Mouse (Mus musculus) forebrain, postnatal 0 days (tissue): ENCODE data around the gene Gas6. TPM values are rescaled to one million over a fixed set of nuclear protein-coding genes. Genes with fewer than 3 reads are reported as not detected.

ENCODE experiments used
- ATAC-seq: fragments of 200-750 bp; cut with Nextera tagmentation; 2 replicates; pipeline ENCODE4 v1.8.0; 2017; ENCODE audit warnings: mild to moderate bottlenecking, moderate library complexity
- DNase-seq: peaks from one replicate; pipeline ENCODE4 v3.0.0-alpha.2; 2015
- H3K27ac ChIP-seq: fragments of 300-500 bp; sonication (generic); 2 replicates; pipeline ENCODE4 v1.5.1; 2014; ENCODE audit warnings: low read depth, mild to moderate bottlenecking, antibody characterized with exemption, low read length, moderate library complexity, mixed read lengths
- H3K27me3 ChIP-seq: fragments of 300-500 bp; sonication (generic); 2 replicates; pipeline ENCODE4 v1.6.1; 2014; ENCODE audit warnings: mild to moderate bottlenecking, low read length, mixed read lengths; ENCODE audit not compliant: insufficient read depth
- H3K36me3 ChIP-seq: fragments of 300-500 bp; sonication (generic); 2 replicates; pipeline ENCODE4 v1.6.1; 2014; ENCODE audit warnings: mild to moderate bottlenecking, moderate library complexity; ENCODE audit not compliant: insufficient read depth
- H3K4me1 ChIP-seq: fragments of 300-500 bp; sonication (generic); 2 replicates; pipeline ENCODE4 v1.6.1; 2014; ENCODE audit warnings: antibody characterized with exemption; ENCODE audit not compliant: insufficient read depth
- H3K4me2 ChIP-seq: fragments of 300-500 bp; sonication (generic); 2 replicates; pipeline ENCODE4 v1.6.1; 2014; ENCODE audit warnings: low read depth, mild to moderate bottlenecking, moderate library complexity
- H3K4me3 ChIP-seq: fragments of 300-500 bp; sonication (generic); 2 replicates; pipeline ENCODE4 v1.5.1; 2014; ENCODE audit warnings: low read depth, low read length, mixed read lengths
- H3K9ac ChIP-seq: fragments of 300-500 bp; sonication (generic); 2 replicates; pipeline ENCODE4 v1.6.1; 2014; ENCODE audit warnings: mild to moderate bottlenecking
- H3K9me3 ChIP-seq: fragments of 300-500 bp; sonication (generic); 2 replicates; pipeline ENCODE4 v1.6.1; 2016; ENCODE audit warnings: low read length
- CTCF ChIP-seq: sonication (generic); IDR thresholded peaks from 2 replicates; pipeline ENCODE4 v1.5.1; 2016; ENCODE audit warnings: antibody characterized with exemption, control low read depth, low read depth
- WGBS: fragments of 180-500 bp; shearing (Covaris S2); extraction: QIAGEN DNeasy Blood & Tissue Kit; methylation state at CpG from one replicate; pipeline ENCODE4 v1.1.7; 2014; 5-methylcytosine and 5-hydroxymethylcytosine counted together
- polyA plus RNA-seq: library from polyadenylated mRNA; unstranded; fragments of >200 nt; fragmentation: Nextera tagmentation; extraction: Ambion mirVana; gene quantifications from 2 replicates; pipeline ENCODE4 v1.2.1, GENCODE M21; 2015
- total RNA-seq: library from RNA; depleted of rRNA; stranded (reverse); fragments of >200 nt; gene quantifications from 2 replicates; pipeline ENCODE4 v1.2.3, GENCODE M21; 2014; rRNA removed

The Gas6 gene
- total and polyA plus RNA-seq, 2 experiments from 2014 or later = 57.0 to 65.7 TPM

DNA sequence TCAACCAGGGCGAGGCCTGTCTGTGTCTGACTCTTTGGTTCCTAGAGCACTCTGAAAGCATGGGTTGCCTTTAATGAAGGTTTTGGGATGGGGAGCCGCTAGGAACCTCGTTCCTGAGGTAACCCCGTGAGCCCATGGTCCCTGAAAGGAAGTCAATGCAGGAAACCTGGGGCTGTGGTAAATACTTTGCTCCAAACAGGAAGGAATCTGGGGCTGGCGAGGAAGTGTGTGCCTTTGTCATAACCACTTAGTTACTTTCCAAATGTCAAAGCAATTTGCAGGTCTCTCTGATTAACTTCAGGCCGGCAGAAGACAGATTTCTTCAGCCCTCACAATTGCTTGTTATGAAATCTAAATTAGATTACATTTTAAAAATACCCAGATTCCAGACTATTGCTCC is 66.9 kb downstream of the Gas6 start:
- Histone ChIP-seq H3K36me3 (no peaks in the 10 kb centered on the region), H3K27ac (no peak overlapping the region), H3K27me3 (no peaks in the 10 kb centered on the region), H3K9ac (no peak overlapping the region), H3K4me1 (no peaks in the 10 kb centered on the region), H3K4me2 (no peak overlapping the region), H3K9me3 (no peaks in the 10 kb centered on the region), H3K4me3 (no peak overlapping the region)
- no peak for TF ChIP-seq CTCF
- 75% methylated on average over 6 of the region's 6 CpGs for WGBS
- DNase-seq (no peak), ATAC-seq (no peak)

DNA sequence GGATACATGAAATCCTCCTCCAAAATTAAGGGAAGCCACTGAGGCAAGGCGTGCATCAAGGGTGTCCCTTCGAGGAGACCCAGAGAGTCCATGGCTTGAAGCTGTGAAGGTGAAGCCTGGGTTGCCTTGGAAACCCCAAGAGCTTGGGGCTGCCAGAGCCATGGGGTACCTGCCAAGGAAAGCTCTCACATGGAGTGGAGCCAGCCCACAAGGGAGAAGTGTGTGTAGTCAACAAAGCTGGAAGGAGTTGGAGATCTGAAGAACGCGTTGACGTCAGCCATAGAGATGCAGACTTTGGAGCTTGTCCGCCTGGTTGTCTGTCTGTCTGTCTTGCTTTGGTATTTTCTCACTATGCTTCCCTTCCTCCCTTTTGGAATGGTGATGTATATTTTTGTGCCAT is 73.3 kb downstream of the Gas6 start:
- Histone ChIP-seq H3K4me2 (no peak overlapping the region), H3K4me3 (no peak overlapping the region), H3K9ac (no peak overlapping the region), H3K9me3 (no peaks in the 10 kb centered on the region), H3K27ac (no peak overlapping the region), H3K27me3 (no peaks in the 10 kb centered on the region), H3K36me3 (no peaks in the 10 kb centered on the region), H3K4me1 (no peaks in the 10 kb centered on the region)
- DNase-seq (peak; percentile 41), ATAC-seq (peak; percentile 62; the same call in 1 of the 2 replicates)
- WGBS = 74% methylated on average over 6 of the region's 6 CpGs
- no peak for TF ChIP-seq CTCF

DNA sequence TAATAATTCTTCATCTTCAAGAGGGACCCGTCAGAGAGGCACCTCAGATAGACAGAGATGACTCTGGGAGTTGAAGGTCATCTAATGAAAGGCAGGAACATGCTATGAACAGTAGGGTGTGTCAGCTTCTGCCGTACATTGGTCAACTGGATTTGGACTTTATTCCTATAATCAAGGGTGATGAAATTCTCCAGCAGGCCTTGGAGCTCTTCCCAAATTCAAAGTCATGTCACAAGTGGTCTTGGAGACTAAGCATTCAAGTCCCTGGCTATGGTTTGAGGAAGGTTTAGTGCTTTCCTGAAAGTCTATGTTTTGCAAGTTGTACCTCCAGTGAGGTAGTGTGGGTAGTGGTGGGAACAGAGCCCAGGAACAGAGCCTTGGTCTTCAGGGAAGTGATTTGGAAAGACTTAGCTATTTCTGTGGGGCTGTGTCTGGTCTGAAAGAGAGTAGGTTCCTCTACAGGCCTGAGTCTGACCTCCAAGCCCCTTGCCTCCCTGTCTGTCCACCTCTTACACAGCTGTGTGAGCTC is 75.1 kb downstream of the Gas6 start:
- WGBS = 80% methylated on average over 2 of the region's 2 CpGs
- Histone ChIP-seq H3K9me3 (no peaks in the 10 kb centered on the region), H3K27me3 (no peaks in the 10 kb centered on the region), H3K9ac (no peak overlapping the region), H3K4me1 (no peaks in the 10 kb centered on the region), H3K36me3 (no peaks in the 10 kb centered on the region), H3K4me3 (no peak overlapping the region), H3K27ac (no peak overlapping the region), H3K4me2 (no peak overlapping the region)
- no peak for TF ChIP-seq CTCF
- no peak for DNase-seq
- ATAC-seq = no peak

DNA sequence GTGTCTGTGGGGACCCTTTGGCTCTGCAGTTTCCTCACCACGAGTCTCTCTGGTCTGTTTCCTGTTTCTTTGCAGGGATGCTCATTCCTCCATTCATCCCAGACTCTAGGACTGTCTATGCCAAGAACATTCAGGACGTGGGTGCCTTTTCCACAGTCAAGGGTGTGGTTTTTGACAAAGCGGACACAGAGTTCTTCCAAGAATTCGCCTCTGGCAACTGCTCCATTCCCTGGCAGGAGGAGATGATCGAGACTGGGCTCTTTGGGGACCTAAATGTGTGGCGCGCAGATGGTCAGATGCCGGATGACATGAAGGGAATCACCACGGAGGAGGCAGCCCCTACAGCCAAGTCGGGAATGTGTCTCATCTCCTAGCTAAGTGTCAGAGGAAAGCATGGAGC is 78.4 kb downstream of the Gas6 start:
- TF ChIP-seq CTCF = no peak
- no peaks in the 10 kb centered on the region for H3K27me3 ChIP-seq
- no peak for ATAC-seq
- no peak overlapping the region for H3K27ac ChIP-seq
- H3K9me3 ChIP-seq = no peaks in the 10 kb centered on the region
- H3K9ac ChIP-seq = no peak overlapping the region
- 75% methylated on average over 10 of the region's 10 CpGs for WGBS
- no peak for DNase-seq
- no peaks in the 10 kb centered on the region for H3K4me1 ChIP-seq
- H3K4me2 ChIP-seq = no peak overlapping the region
- no peak overlapping the region for H3K4me3 ChIP-seq
- H3K36me3 ChIP-seq = no peaks in the 10 kb centered on the region

Other genes starting within 250 kb of the Gas6 start
- gene Adprhl1, start 240.3 kb downstream of the Gas6 start, total RNA-seq = 0.67 and 1.2 TPM in 2 replicates
- not detected in 2 replicates for gene Adprhl1, start 240.3 kb downstream of the Gas6 start, polyA plus RNA-seq
- gene Dcun1d2, start 206.4 kb downstream of the Gas6 start, total RNA-seq = 33.7 and 34.3 TPM in 2 replicates
- 24.2 and 27.2 TPM in 2 replicates for gene Dcun1d2, start 206.4 kb downstream of the Gas6 start, polyA plus RNA-seq
- gene Tmco3, start 206.3 kb downstream of the Gas6 start, total RNA-seq = 21.1 and 24.9 TPM in 2 replicates
- gene Tmco3, start 206.3 kb downstream of the Gas6 start, polyA plus RNA-seq = 13.9 and 25.9 TPM in 2 replicates
- gene Tfdp1, start 155.7 kb downstream of the Gas6 start, total RNA-seq = 80.4 and 81.5 TPM in 2 replicates
- gene Tfdp1, start 155.7 kb downstream of the Gas6 start, polyA plus RNA-seq = 80.8 and 96.8 TPM in 2 replicates
- not detected in 2 replicates for gene Atp4b, start 97.7 kb downstream of the Gas6 start, total RNA-seq
- gene Atp4b, start 97.7 kb downstream of the Gas6 start, polyA plus RNA-seq = not detected in 2 replicates
- gene Grk1, start 89.4 kb downstream of the Gas6 start, total RNA-seq = 0.14 TPM in 1 of 2 replicates, not detected in the other
- gene Grk1, start 89.4 kb downstream of the Gas6 start, polyA plus RNA-seq = 0.02 TPM in 1 of 2 replicates, not detected in the other
- gene Tmem255b, start 59.3 kb downstream of the Gas6 start, total RNA-seq = 1.0 and 1.2 TPM in 2 replicates
- 1.3 and 1.6 TPM in 2 replicates for gene Tmem255b, start 59.3 kb downstream of the Gas6 start, polyA plus RNA-seq
- gene 1700029H14Rik, start 68.0 kb upstream of the Gas6 start, total RNA-seq = 0.14 and 0.31 TPM in 2 replicates
- not detected in 2 replicates for gene 1700029H14Rik, start 68.0 kb upstream of the Gas6 start, polyA plus RNA-seq
- gene Rasa3, start 183.1 kb upstream of the Gas6 start, total RNA-seq = 49.7 and 51.3 TPM in 2 replicates
- 16.6 and 24.3 TPM in 2 replicates for gene Rasa3, start 183.1 kb upstream of the Gas6 start, polyA plus RNA-seq
- gene Cfap97d2, start 211.4 kb upstream of the Gas6 start, total RNA-seq = 0.77 and 1.6 TPM in 2 replicates
- gene Cfap97d2, start 211.4 kb upstream of the Gas6 start, polyA plus RNA-seq = 0.73 and 1.7 TPM in 2 replicates